Mouse (Mus musculus) bone marrow macrophage, adult 2 months (primary cell): ENCODE results near the gene Cadm4. TPM values are rescaled to one million over a fixed set of nuclear protein-coding genes. Genes with fewer than 3 reads are reported as not detected.

Source experiments
- H3K27ac ChIP-seq: 2 replicates; pipeline ENCODE4 v1.5.1; 2012; ENCODE audit warnings: low read depth, low read length; ENCODE audit not compliant: insufficient read depth
- H3K4me1 ChIP-seq: 2 replicates; pipeline ENCODE4 v1.6.1; 2012; ENCODE audit warnings: low read length; ENCODE audit not compliant: control insufficient read depth, insufficient read depth
- H3K4me3 ChIP-seq: 2 replicates; pipeline ENCODE4 v1.5.1; 2012; ENCODE audit warnings: mild to moderate bottlenecking, low read length, moderate library complexity; ENCODE audit not compliant: insufficient read depth
- CTCF ChIP-seq: IDR thresholded peaks from 2 replicates; pipeline ENCODE4 v1.5.1; 2012; ENCODE audit warnings: low read depth, mild to moderate bottlenecking, low read length, moderate library complexity
- POLR2A ChIP-seq: IDR thresholded peaks from 2 replicates; pipeline ENCODE4 v1.6.1; 2012; ENCODE audit warnings: mild to moderate bottlenecking, low read depth, low read length, borderline replicate concordance
- polyA plus RNA-seq: library from polyadenylated mRNA; stranded (reverse); fragments of >200 nt; gene quantifications from 2 replicates; pipeline ENCODE4 v1.2.4, GENCODE M21; 2012; ENCODE audit not compliant: missing spikeins, insufficient read depth, insufficient read length

Cadm4 gene
- polyA plus RNA-seq, 1 experiment = not detected

- Histone ChIP-seq H3K4me1 (peaks cover 27% of the 10 kb centered on the region), H3K4me3 (no peak overlapping the region), H3K27ac (no peak overlapping the region)
- TF ChIP-seq CTCF (no peak), POLR2A (no peak)
These were observed 15.0 kb upstream of the Cadm4 start for GRCm38 (mm10) chr7:24466835-24467234.

DNA sequence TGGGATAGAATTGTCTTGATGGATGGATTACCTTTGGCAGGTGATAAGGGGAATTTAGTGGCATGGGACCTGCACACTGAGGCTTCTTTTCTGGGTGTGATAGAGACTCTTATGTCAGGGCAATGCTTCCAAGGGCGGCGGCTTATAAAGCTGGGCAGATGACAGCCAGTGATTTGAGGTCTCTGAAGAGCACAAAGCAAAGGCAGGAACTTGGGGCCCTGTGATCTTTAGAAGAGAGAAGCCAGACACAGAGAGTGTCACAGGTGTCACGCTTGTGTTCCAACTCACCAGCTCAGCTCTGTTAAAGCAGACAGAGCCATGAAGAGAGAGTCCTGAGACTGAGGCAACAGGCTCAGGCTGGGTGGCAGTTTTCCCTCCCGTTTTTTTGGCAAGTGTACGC is 13.9 kb upstream of the Cadm4 start:
- Histone ChIP-seq H3K27ac (no peak overlapping the region), H3K4me1 (peaks cover 24% of the 10 kb centered on the region)
- TF ChIP-seq CTCF (no peak), POLR2A (no peak)

DNA sequence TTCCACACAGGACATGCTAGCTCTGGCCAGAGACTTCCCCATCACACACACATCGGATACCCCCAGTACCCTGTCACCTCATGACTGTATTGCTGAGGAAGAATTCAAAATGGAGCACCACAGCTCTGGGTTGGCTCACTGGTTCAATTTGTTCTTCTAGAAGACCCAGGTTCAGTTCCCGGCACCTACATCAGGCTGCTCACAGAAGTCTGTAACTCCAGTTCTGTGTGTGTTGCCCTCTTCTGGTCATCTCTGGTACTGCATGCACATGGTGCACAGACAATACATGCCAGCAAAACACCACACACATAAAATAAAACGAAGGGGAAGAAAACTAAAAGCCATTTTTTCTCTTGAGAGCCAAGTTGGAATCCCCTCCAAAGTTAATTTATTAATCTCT is 12.7 kb upstream of the Cadm4 start:
- H3K27ac ChIP-seq = no peak overlapping the region
- peaks cover 24% of the 10 kb centered on the region for H3K4me1 ChIP-seq
- TF ChIP-seq CTCF (peak; percentile 67), POLR2A (no peak)
- no peak overlapping the region for H3K4me3 ChIP-seq

More for the DNA sequence above, 13.9 kb upstream of the Cadm4 start:
- H3K4me3 ChIP-seq = no peak overlapping the region

GRCm38 (mm10) chr7:24470356-24470755 is 11.5 kb upstream of the Cadm4 start:
- H3K4me1 ChIP-seq = peaks cover 18% of the 10 kb centered on the region
- TF ChIP-seq CTCF (no peak), POLR2A (no peak)
- H3K27ac ChIP-seq = no peak overlapping the region

GRCm38 (mm10) chr7:24472442-24472841 is 9.4 kb upstream of the Cadm4 start:
- Histone ChIP-seq H3K4me1 (peaks cover 6% of the 10 kb centered on the region), H3K27ac (no peak overlapping the region)
- TF ChIP-seq CTCF (no peak), POLR2A (no peak)

More at GRCm38 (mm10) chr7:24470356-24470755, 11.5 kb upstream of the Cadm4 start:
- H3K4me3 ChIP-seq = no peak overlapping the region

DNA sequence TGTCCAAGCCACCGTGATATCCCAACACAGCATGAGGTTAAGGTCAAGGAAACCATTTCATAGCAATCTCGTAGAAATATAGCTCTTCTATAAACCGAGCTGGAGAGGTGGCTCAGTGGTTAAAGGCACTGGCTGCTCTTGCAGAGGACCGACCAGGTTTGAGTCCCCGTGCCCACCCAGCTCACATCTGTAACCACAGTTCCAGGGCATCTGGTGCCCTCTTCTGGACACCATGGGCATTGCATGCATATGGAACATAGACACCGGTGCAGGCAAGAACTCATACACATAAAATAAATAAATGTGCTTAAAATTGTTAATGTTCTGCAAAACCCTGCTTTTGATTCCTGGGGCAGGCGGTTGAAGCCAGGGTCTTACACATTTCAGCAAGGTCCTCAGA is 8.9 kb upstream of the Cadm4 start:
- TF ChIP-seq CTCF (peak; percentile 82), POLR2A (no peak)
- Histone ChIP-seq H3K27ac (no peak overlapping the region), H3K4me1 (peaks cover 1% of the 10 kb centered on the region; the same call in 1 of the 2 replicates), H3K4me3 (no peak overlapping the region)

More at GRCm38 (mm10) chr7:24472442-24472841, 9.4 kb upstream of the Cadm4 start:
- H3K4me3 ChIP-seq = no peak overlapping the region

DNA sequence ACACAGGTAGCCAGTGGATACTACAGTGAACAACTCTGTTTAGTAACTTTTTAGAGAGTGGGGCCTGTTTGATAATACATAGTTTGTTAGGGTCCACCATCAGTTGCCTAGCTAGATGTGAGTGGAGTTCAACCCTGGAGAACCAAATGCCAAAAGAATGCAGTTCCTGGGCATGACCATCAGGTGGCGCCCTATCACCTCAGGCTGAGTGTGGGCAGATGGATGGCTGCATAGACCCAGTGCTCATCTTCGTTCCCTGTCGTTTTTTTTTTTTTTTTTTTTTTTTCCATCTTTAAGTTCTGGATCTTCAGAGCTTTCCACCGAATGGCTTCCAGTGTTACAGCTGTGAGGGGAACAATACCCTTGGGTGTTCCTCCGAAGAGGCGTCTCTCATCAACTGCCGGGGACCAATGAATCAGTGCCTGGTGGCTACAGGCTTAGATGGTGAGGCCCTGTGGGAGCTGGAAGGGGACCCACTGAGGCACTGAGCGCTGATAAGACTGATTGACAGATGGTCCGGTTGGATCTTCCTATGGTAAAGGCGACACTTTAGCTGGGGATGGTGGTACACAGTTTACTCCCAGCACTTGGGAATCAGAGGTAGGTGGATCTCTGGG is 7.8 kb upstream of the Cadm4 start:
- no peak overlapping the region for H3K4me3 ChIP-seq
- no peak overlapping the region for H3K27ac ChIP-seq
- no peaks in the 10 kb centered on the region for H3K4me1 ChIP-seq
- TF ChIP-seq POLR2A (no peak), CTCF (peak; percentile 72)

DNA sequence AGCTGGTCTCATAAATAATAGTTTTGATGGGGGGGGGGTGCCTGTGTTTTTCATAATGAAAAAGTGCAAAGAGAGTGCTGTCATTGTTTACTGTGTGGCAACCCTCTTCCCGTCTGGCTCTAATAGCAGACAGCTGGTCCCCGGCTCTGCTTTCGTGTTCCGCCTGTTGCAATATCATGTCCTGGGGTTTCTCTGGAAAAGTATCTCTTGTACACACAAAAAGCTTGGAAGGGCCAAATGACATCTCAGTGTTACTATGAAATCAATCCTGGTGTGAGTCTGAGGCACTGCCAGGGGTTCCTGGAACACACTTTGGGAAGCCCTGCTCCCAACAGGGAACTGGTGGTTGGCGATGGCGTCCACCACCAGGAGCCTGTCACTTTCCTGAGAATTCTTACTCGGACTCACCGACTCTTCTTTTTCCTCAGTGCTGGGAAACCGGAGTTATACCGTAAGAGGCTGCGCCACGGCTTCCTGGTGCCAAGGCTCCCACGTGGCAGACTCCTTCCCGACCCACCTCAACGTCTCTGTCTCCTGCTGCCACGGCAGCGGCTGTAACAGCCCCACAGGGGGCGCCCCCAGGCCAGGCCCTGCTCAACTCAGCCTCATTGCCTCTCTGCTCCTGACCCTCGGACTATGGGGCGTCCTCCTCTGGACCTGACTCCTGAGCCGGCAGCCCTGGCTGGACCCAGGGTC is 6.9 kb upstream of the Cadm4 start:
- TF ChIP-seq POLR2A (no peak), CTCF (no peak)
- Histone ChIP-seq H3K4me1 (no peaks in the 10 kb centered on the region), H3K27ac (no peak overlapping the region), H3K4me3 (no peak overlapping the region)

- Histone ChIP-seq H3K4me3 (no peak overlapping the region), H3K27ac (no peak overlapping the region), H3K4me1 (no peaks in the 10 kb centered on the region; the same call in 1 of the 2 replicates)
- TF ChIP-seq CTCF (no peak), POLR2A (no peak)
These were observed 5.5 kb upstream of the Cadm4 start for GRCm38 (mm10) chr7:24476338-24476737.

GRCm38 (mm10) chr7:24476856-24477255 is 5.0 kb upstream of the Cadm4 start:
- Histone ChIP-seq H3K4me1 (no peaks in the 10 kb centered on the region; the same call in 1 of the 2 replicates), H3K4me3 (no peak overlapping the region), H3K27ac (no peak overlapping the region)
- TF ChIP-seq CTCF (no peak), POLR2A (no peak)
